Comparison of ENCODE assay signal across 8 mouse cellular contexts in genomic region chr2:125247962-125248235, GRCm38 (mm10). TPM values are rescaled to one million over a fixed set of nuclear protein-coding genes. Genes with fewer than 3 reads are reported as not detected.
DNase-seq lines count a peak whose midpoint lies in the region; ATAC-seq and TF ChIP-seq lines count a peak whose summit lies in the region.

No protein-coding gene starts in this region.

- H3K4me1 ChIP-seq in lung, embryonic 16.5 days (replicated peaks; ENCODE audit: control insufficient read depth, insufficient read depth, low read length), result peaks cover 24% of the 10 kb centered on the region
- peaks cover 18% of the 10 kb centered on the region for H3K4me1 ChIP-seq in embryonic facial prominence, embryonic 14.5 days (ENCODE audit: control insufficient read depth, insufficient read depth, low read length)
- H3K4me1 ChIP-seq in intestine, postnatal 0 days (replicated peaks; ENCODE audit: control insufficient read depth, insufficient read depth, low read length), result no peaks in the 10 kb centered on the region
- no peaks in the 10 kb centered on the region for H3K4me1 ChIP-seq in olfactory bulb, adult 2 months (ENCODE audit: control insufficient read depth, insufficient read depth, low read length)

- peak overlapping the region; percentile 76 for H3K4me2 ChIP-seq in lung, embryonic 16.5 days (ENCODE audit: low read depth, low read length)
- H3K4me2 ChIP-seq in embryonic facial prominence, embryonic 14.5 days (ENCODE audit: low read depth, low read length), result peak overlapping the region; percentile 77
- peak overlapping the region; percentile 97 for H3K4me2 ChIP-seq in intestine, postnatal 0 days (replicated peaks; ENCODE audit: low read depth)

- peak overlapping the region; percentile 86 for H3K4me3 ChIP-seq in lung, embryonic 16.5 days (ENCODE audit: low read length)
- H3K4me3 ChIP-seq in embryonic facial prominence, embryonic 14.5 days (ENCODE audit: low read depth, low read length), result peak overlapping the region; percentile 79
- peak overlapping the region; percentile 71 for H3K4me3 ChIP-seq in intestine, postnatal 0 days (ENCODE audit: low read depth, low read length)
- peak overlapping the region; percentile 80 for H3K4me3 ChIP-seq in olfactory bulb, adult 2 months (ENCODE audit: insufficient read depth, low read depth, low read length)

- H3K27me3 ChIP-seq in lung, embryonic 16.5 days (ENCODE audit: control insufficient read depth, insufficient read depth, low read depth, low read length), result no peaks in the 10 kb centered on the region
- no peaks in the 10 kb centered on the region for H3K27me3 ChIP-seq in embryonic facial prominence, embryonic 14.5 days (replicated peaks; ENCODE audit: control insufficient read depth, insufficient read depth, low read length)
- H3K27me3 ChIP-seq in intestine, postnatal 0 days (replicated peaks; ENCODE audit: control insufficient read depth, insufficient read depth, low read length), result no peaks in the 10 kb centered on the region

- peak overlapping the region; percentile 88 for H3K9ac ChIP-seq in lung, embryonic 16.5 days (ENCODE audit: low read length)
- peak overlapping the region; percentile 87 for H3K9ac ChIP-seq in embryonic facial prominence, embryonic 14.5 days (ENCODE audit: low read depth, low read length)
- peak overlapping the region; percentile 62 for H3K9ac ChIP-seq in intestine, postnatal 0 days (ENCODE audit: low read depth, low read length)

- peak overlapping the region; percentile 96 for H3K27ac ChIP-seq in lung, embryonic 16.5 days (ENCODE audit: low read length)
- peak overlapping the region; percentile 94 for H3K27ac ChIP-seq in embryonic facial prominence, embryonic 14.5 days (replicated peaks; ENCODE audit: low read depth, low read length)
- H3K27ac ChIP-seq in intestine, postnatal 0 days (ENCODE audit: low read depth, low read length), result peak overlapping the region; percentile 88; the same call in 1 of the 2 replicates
- peak overlapping the region; percentile 65; the same call in 1 of the 2 replicates for H3K27ac ChIP-seq in olfactory bulb, adult 2 months (ENCODE audit: insufficient read depth, low read depth, low read length)

- under 1% methylated on average over 9 of the region's 9 CpGs for WGBS in lung, embryonic 16.5 days
- 0% methylated on average over 9 of the region's 9 CpGs for WGBS in embryonic facial prominence, embryonic 14.5 days
- WGBS in intestine, postnatal 0 days, result 1% methylated on average over 9 of the region's 9 CpGs
- WGBS in olfactory bulb, adult 2 months, result 0% methylated on average over 9 of the region's 9 CpGs

- H3K36me3 ChIP-seq in lung, embryonic 16.5 days (ENCODE audit: control insufficient read depth, insufficient read depth, low read length), result peaks cover 16% of the 10 kb centered on the region
- H3K36me3 ChIP-seq in embryonic facial prominence, embryonic 14.5 days (ENCODE audit: control insufficient read depth, insufficient read depth, low read length), result peaks cover 36% of the 10 kb centered on the region
- 0 out of 2 replicates have a peak, but pooled peaks cover 3% of the 10 kb centered on the region for H3K36me3 ChIP-seq in intestine, postnatal 0 days (ENCODE audit: control insufficient read depth, insufficient read depth)

- peak; percentile 25 for ATAC-seq in lung, embryonic 16.5 days (ENCODE audit: low read depth)
- ATAC-seq in embryonic facial prominence, embryonic 14.5 days (ENCODE audit: low read depth), result no peak; the same call in 1 of the 2 replicates
- ATAC-seq in intestine, postnatal 0 days, result no peak

- TF ChIP-seq POLR2A in olfactory bulb, adult 2 months (IDR thresholded peaks at IDR 0.05; ENCODE audit: insufficient read depth, low read depth, low read length), result no peak

- no peak for TF ChIP-seq CTCF in intestine, postnatal 0 days (IDR thresholded peaks at IDR 0.05; ENCODE audit: low read depth)
- TF ChIP-seq CTCF in olfactory bulb, adult 2 months (IDR thresholded peaks at IDR 0.05; ENCODE audit: insufficient read depth, low read depth, low read length), result no peak

- DNase-seq in lung, postnatal 36 days, result no peak
- peak; percentile 43 for DNase-seq in embryonic facial prominence, embryonic 14.5 days (ENCODE audit: low spot score)
- DNase-seq in urinary bladder, adult 18-20 months (ENCODE audit: low spot score in 2 of 2), result no peak
- DNase-seq in thymus, adult 18-20 months, result no peak
- no peak for DNase-seq in cerebellum, postnatal 10 days

- no peaks in the 10 kb centered on the region for H3K9me3 ChIP-seq in lung, embryonic 16.5 days (ENCODE audit: control insufficient read depth, low read length)
- H3K9me3 ChIP-seq in embryonic facial prominence, embryonic 14.5 days (ENCODE audit: control insufficient read depth, low read length), result no peaks in the 10 kb centered on the region
- no peaks in the 10 kb centered on the region for H3K9me3 ChIP-seq in intestine, postnatal 0 days (ENCODE audit: control insufficient read depth)

RNA-seq across cellular contexts. Expression of gene Dut, which starts 0.9 kb away (rescaled TPM):
- polyA plus RNA-seq in lung, embryonic 16.5 days (2015; fragmentation: Nextera tagmentation; extraction: Ambion mirVana), result 148 and 152 TPM in 2 replicates
- 119 and 124 TPM in 2 replicates for polyA plus RNA-seq in embryonic facial prominence, embryonic 14.5 days (2014; fragmentation: Nextera tagmentation; extraction: Ambion mirVana)
- 48.5 and 51.4 TPM in 2 replicates for polyA plus RNA-seq in intestine, postnatal 0 days (2015; fragmentation: Nextera tagmentation; extraction: Ambion mirVana)
- not detected in 2 replicates for polyA plus RNA-seq in olfactory bulb, adult 2 months (2012; ENCODE audit: insufficient read depth, insufficient read length, low replicate concordance, missing spikeins)
